Mouse (Mus musculus) midbrain, embryonic 16.5 days (tissue): ENCODE results near the gene Fam178b. TPM values are rescaled to one million over a fixed set of nuclear protein-coding genes. Genes with fewer than 3 reads are reported as not detected.

Source experiments
- ATAC-seq: fragments of 200-750 bp; cut with Nextera tagmentation; 2 replicates; pipeline ENCODE4 v1.8.0; 2017; ENCODE audit warnings: moderate TSS enrichment
- H3K27ac ChIP-seq: fragments of 300-500 bp; sonication (generic); 2 replicates; pipeline ENCODE4 v1.5.1; 2014; ENCODE audit warnings: mild to moderate bottlenecking, low read length, mixed read lengths
- H3K27me3 ChIP-seq: fragments of 300-500 bp; sonication (generic); 2 replicates; pipeline ENCODE4 v1.6.1; 2014; ENCODE audit warnings: low read depth, low read length, mixed read lengths; ENCODE audit not compliant: control insufficient read depth, insufficient read depth
- H3K36me3 ChIP-seq: fragments of 300-500 bp; sonication (generic); 2 replicates; pipeline ENCODE4 v1.6.1; 2014; ENCODE audit warnings: mild to moderate bottlenecking, low read length, moderate library complexity, mixed read lengths; ENCODE audit not compliant: control insufficient read depth, insufficient read depth
- H3K4me1 ChIP-seq: fragments of 300-500 bp; sonication (generic); 2 replicates; pipeline ENCODE4 v1.6.1; 2014; ENCODE audit warnings: mild to moderate bottlenecking, low read length, mixed read lengths; ENCODE audit not compliant: control insufficient read depth, insufficient read depth
- H3K4me2 ChIP-seq: fragments of 300-500 bp; sonication (generic); 2 replicates; pipeline ENCODE4 v1.6.1; 2014; ENCODE audit warnings: mild to moderate bottlenecking, low read length, mixed read lengths
- H3K4me3 ChIP-seq: fragments of 300-500 bp; sonication (generic); 2 replicates; pipeline ENCODE4 v1.5.1; 2014; ENCODE audit warnings: low read depth, mild to moderate bottlenecking, low read length, moderate library complexity, mixed read lengths
- H3K9ac ChIP-seq: fragments of 300-500 bp; sonication (generic); 2 replicates; pipeline ENCODE4 v1.6.1; 2014; ENCODE audit warnings: low read depth, low read length, mixed read lengths
- H3K9me3 ChIP-seq: fragments of 300-500 bp; sonication (generic); replicated peaks from 2 replicates; pipeline ENCODE4 v1.6.1; 2014; ENCODE audit warnings: mild to moderate bottlenecking, low read length, mixed read lengths; ENCODE audit not compliant: control insufficient read depth, poor library complexity, severe bottlenecking
- WGBS: fragments of 180-500 bp; shearing (Covaris S2); extraction: QIAGEN DNeasy Blood & Tissue Kit; methylation state at CpG from one replicate; pipeline ENCODE4 v1.1.7; 2014; 5-methylcytosine and 5-hydroxymethylcytosine counted together
- polyA plus RNA-seq: library from polyadenylated mRNA; unstranded; fragments of >200 nt; fragmentation: Nextera tagmentation; extraction: Ambion mirVana; gene quantifications from 2 replicates; pipeline ENCODE4 v1.2.1, GENCODE M21; 2015

The Fam178b gene
- polyA plus RNA-seq, 1 experiment from 2014 or later, result 0.33 TPM

DNA sequence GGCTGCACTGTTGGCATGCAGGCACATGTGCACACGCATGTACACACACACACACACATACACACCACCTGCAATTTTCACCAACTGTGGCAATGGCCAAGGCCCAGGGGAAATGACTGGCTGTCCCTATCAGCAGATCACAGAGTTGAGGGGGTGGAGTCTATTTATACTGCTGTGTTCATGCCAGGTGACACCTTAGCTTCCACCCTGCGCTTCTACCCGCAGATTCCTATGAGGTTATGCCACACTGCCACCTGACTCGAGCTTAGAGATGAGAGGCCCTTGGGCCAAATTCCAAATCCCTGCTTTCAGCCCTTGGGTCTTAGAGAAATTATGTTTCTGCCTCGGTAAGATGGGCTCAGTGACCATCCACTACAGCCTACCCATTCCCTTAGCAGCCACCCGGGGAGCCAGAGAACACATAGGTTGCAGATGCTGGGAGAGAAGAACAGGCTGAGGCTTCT lies 148.4 kb downstream of the Fam178b start:
- peaks cover 6% of the 10 kb centered on the region for H3K36me3 ChIP-seq
- ATAC-seq, result no peak
- no peak overlapping the region for H3K4me2 ChIP-seq
- WGBS, result 88% methylated on average over 6 of the region's 6 CpGs
- H3K27me3 ChIP-seq, result no peaks in the 10 kb centered on the region
- H3K9me3 ChIP-seq, result no peaks in the 10 kb centered on the region
- H3K4me1 ChIP-seq, result no peaks in the 10 kb centered on the region
- no peak overlapping the region for H3K4me3 ChIP-seq
- no peak overlapping the region for H3K27ac ChIP-seq
- no peak overlapping the region for H3K9ac ChIP-seq

DNA sequence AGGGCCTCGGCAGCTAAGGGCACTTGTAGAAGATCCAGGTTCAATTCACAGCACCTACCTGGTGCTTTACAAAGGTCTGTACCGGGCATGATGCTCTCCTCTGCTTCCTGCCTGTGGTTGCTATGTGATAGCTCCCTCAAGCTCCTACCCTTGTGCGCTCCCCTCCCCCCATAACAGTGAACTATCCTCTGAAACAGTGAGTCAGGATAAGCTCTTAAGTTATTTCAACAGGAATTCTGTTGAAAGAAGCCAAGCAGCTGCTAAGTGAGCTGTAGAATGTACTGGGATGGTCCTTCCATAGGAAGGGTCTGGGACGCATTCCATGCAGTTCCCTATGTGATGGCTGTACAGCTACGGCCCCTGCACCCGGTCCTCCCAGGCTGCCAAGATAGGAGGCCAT lies 149.4 kb downstream of the Fam178b start:
- no peak overlapping the region for H3K27ac ChIP-seq
- WGBS, result 83% methylated on average over 6 of the region's 6 CpGs

DNA sequence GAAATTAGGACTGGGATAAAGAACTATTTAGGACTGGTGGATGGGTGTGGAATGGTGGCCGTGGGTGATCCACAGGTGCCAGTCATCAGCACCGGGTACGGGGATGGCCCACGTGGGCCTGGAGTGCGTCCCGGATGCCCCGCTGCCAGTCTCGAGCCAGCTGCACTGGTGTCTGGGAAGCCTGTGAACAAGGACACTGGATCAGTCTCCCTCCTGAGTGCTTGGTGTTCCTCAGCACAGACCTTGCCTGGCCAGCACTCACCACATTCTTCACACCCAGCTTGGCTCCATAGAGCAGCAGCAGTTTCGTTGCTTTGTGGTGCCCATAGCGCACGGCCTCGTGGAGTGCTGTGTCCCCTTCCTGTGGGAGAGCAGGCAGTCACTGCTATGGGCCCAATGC lies 151.5 kb downstream of the Fam178b start:
- Histone ChIP-seq H3K36me3 (peaks cover 4% of the 10 kb centered on the region; the same call in 1 of the 2 replicates), H3K4me1 (no peaks in the 10 kb centered on the region), H3K9me3 (no peaks in the 10 kb centered on the region), H3K4me2 (no peak overlapping the region), H3K27me3 (no peaks in the 10 kb centered on the region), H3K27ac (no peak overlapping the region), H3K4me3 (no peak overlapping the region), H3K9ac (no peak overlapping the region)
- 93% methylated on average over 12 of the region's 12 CpGs for WGBS
- no peak for ATAC-seq

More for the DNA sequence above, 149.4 kb downstream of the Fam178b start:
- H3K36me3 ChIP-seq, result peaks cover 2% of the 10 kb centered on the region; the same call in 1 of the 2 replicates
- no peaks in the 10 kb centered on the region for H3K27me3 ChIP-seq
- H3K4me3 ChIP-seq, result no peak overlapping the region
- no peak overlapping the region for H3K4me2 ChIP-seq
- no peak for ATAC-seq
- H3K9me3 ChIP-seq, result no peaks in the 10 kb centered on the region
- no peak overlapping the region for H3K9ac ChIP-seq
- no peaks in the 10 kb centered on the region for H3K4me1 ChIP-seq

DNA sequence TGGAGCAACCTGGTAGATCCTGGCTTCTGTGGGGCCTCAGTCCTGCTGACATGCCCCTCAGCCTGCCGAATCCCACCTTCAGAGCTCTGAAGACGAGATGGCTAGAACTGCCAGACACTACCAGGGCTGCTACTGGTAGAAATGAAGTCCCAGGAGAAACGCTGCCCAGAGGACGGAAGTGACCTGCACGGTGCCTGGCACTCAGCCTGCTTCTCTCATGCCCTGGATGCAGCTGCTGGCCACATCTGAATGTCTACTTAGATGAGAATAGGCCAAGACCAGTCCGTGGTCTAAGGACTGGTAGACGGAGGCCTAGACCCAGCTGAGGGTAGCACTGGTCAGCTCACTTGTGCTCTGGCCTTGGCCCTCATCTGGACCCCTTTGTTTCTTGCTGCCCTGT lies 152.0 kb downstream of the Fam178b start:
- H3K4me1 ChIP-seq, result no peaks in the 10 kb centered on the region
- H3K27ac ChIP-seq, result no peak overlapping the region
- H3K9me3 ChIP-seq, result no peaks in the 10 kb centered on the region
- H3K36me3 ChIP-seq, result peaks cover 6% of the 10 kb centered on the region
- H3K4me2 ChIP-seq, result no peak overlapping the region
- 93% methylated on average over 7 of the region's 7 CpGs for WGBS
- no peak overlapping the region for H3K9ac ChIP-seq
- H3K27me3 ChIP-seq, result no peaks in the 10 kb centered on the region
- no peak for ATAC-seq
- no peak overlapping the region for H3K4me3 ChIP-seq

DNA sequence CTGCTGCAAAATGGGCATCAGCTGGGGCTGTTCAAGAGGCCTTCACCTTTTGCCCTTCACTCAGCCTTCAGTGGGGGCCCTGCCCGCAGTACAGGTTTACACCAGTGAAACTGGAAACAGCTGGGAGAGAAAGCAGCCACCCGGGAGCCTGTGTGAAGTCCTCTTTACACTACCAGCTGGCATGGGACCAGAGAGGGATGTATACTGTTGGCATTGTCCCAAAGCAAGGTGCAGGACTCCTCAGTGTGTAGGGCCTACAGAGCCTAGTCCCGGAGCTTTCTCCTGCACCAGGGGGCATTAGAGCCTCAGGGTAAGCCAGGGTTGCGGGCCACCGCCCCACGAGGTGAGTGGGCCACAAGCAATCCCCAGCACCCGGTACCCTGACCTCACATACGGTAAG lies 152.5 kb downstream of the Fam178b start:
- Histone ChIP-seq H3K27me3 (no peaks in the 10 kb centered on the region), H3K4me2 (no peak overlapping the region), H3K4me3 (no peak overlapping the region), H3K9ac (no peak overlapping the region), H3K9me3 (no peaks in the 10 kb centered on the region), H3K4me1 (no peaks in the 10 kb centered on the region), H3K36me3 (peaks cover 10% of the 10 kb centered on the region), H3K27ac (no peak overlapping the region)
- ATAC-seq, result no peak
- 83% methylated on average over 8 of the region's 8 CpGs for WGBS

DNA sequence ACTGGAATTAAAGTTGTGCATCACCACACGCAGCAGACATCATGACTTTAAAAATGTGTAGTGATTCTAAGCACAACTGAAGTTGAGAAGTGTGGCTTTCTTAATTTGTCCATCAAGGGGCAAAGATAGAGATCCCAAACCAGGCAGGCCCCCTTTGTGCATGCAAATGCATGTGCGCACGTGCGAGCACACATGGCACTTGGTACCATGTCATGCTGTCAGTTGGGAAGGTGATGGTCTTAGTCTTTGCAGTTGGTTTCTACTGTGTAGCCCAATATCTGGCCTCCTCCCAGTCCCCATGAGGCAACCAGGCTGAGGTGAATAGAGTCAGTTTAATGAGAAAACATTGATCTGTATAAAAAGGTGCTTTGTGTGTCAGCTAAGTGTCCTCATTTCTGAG lies 153.1 kb downstream of the Fam178b start:
- WGBS, result 96% methylated on average over 4 of the region's 4 CpGs
- Histone ChIP-seq H3K27me3 (no peaks in the 10 kb centered on the region), H3K4me1 (no peaks in the 10 kb centered on the region), H3K9ac (no peak overlapping the region), H3K36me3 (peaks cover 16% of the 10 kb centered on the region), H3K9me3 (no peaks in the 10 kb centered on the region), H3K27ac (no peak overlapping the region), H3K4me2 (no peak overlapping the region), H3K4me3 (no peak overlapping the region)
- no peak for ATAC-seq

DNA sequence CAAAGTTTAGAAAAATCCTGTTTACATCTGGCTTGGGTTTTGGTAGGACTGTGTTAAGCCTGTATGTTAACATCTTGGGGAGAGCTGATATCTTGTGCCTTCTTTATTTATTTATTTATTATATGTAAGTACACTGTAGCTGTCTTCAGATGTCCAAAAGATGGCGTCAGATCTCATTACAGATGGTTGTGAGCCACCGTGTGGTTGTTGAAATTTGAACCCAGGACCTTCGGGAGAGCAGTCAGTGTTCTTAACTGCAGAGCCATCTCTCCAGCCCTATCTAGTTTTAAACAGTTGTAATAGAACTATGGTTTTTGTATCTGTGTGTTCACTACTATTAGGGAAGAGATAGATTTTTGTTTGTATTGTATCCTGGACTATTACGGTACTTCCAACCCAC lies 153.7 kb downstream of the Fam178b start:
- H3K9me3 ChIP-seq, result no peaks in the 10 kb centered on the region
- no peak overlapping the region for H3K27ac ChIP-seq
- no peaks in the 10 kb centered on the region for H3K4me1 ChIP-seq
- no peak overlapping the region for H3K4me2 ChIP-seq
- H3K27me3 ChIP-seq, result no peaks in the 10 kb centered on the region
- H3K9ac ChIP-seq, result no peak overlapping the region
- no peak overlapping the region for H3K4me3 ChIP-seq
- peaks cover 17% of the 10 kb centered on the region for H3K36me3 ChIP-seq
- ATAC-seq, result no peak
- 94% methylated on average over 4 of the region's 4 CpGs for WGBS

DNA sequence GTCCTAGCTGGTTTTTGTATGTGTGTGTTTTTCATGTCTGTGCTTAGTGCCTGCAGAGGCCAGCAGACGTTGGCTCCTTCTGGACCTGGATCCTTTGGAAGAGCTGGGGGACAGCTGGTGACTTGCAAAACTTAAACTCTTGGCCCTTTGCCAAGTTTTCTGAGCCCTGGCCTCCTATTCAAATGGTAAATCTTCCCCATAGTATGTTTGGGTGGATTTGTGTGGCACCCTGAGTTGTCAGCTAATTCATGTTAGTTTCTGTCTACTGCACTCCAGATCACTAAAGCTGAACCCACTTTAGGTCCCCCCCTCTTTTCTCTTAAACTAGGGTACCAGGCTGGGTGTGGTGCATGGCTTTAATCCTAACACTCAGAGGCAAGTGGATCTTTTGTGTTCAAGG lies 154.6 kb downstream of the Fam178b start:
- H3K4me2 ChIP-seq, result no peak overlapping the region
- H3K27ac ChIP-seq, result no peak overlapping the region
- H3K9me3 ChIP-seq, result no peaks in the 10 kb centered on the region
- H3K4me3 ChIP-seq, result no peak overlapping the region
- no peak overlapping the region for H3K9ac ChIP-seq
- H3K4me1 ChIP-seq, result no peaks in the 10 kb centered on the region
- peaks cover 21% of the 10 kb centered on the region for H3K36me3 ChIP-seq
- 11% methylated on average over 1 of the region's 1 CpGs for WGBS
- ATAC-seq, result no peak
- no peaks in the 10 kb centered on the region for H3K27me3 ChIP-seq

DNA sequence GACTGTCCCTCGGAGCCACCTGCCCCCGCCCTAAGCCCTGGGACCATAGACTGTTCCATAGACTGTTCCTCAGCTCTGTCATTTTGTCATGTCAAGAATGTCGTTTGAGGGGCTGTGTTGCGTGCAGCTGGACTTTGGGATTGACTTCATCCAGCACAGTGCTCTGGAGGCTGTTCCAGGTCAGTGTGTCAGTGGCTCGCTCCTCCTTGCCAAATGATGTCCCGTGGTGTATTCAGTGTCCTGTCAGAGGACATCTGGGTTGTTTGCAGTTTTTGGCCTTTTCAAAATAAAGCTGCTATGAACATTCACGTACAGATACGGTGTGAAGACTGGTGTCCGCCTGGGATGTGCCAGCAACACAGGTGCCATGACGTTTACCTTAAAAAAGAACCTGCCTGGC lies 156.1 kb downstream of the Fam178b start:
- 93% methylated on average over 10 of the region's 10 CpGs for WGBS
- Histone ChIP-seq H3K4me3 (no peak overlapping the region), H3K27ac (no peak overlapping the region), H3K9ac (no peak overlapping the region), H3K4me2 (no peak overlapping the region), H3K27me3 (no peaks in the 10 kb centered on the region), H3K4me1 (no peaks in the 10 kb centered on the region), H3K36me3 (peaks cover 24% of the 10 kb centered on the region), H3K9me3 (no peaks in the 10 kb centered on the region)
- ATAC-seq, result no peak
